Mouse (Mus musculus) megakaryocyte progenitor cell, adult 5-6 weeks (primary cell): ENCODE results near the gene Igfbp6. TPM values are rescaled to one million over a fixed set of nuclear protein-coding genes. Genes with fewer than 3 reads are reported as not detected.

Experiments used
- total RNA-seq, 2 experiments: library from RNA; stranded (forward) in 1 of 2; stranded (reverse) in 1 of 2; fragments of 157-497, 149-512 nt in 1 of 2; fragments of 200-1000 nt in 1 of 2; gene quantifications; 2 replicates each; pipeline versions ENCODE4 v1.2.3 to v1.2.4; 2015 to 2017

Igfbp6 gene
- total RNA-seq, 2 experiments from 2014 or later, result not detected

Other genes with a start within 250 kb of the Igfbp6 start
- gene Krt4, start 219.6 kb upstream of the Igfbp6 start, total RNA-seq (2015), result 0.52 TPM in 1 of 2 replicates, not detected in the other
- not detected in 2 replicates for gene Krt4, start 219.6 kb upstream of the Igfbp6 start, total RNA-seq (2017)
- gene Krt79, start 204.0 kb upstream of the Igfbp6 start, total RNA-seq (2015), result not detected in 2 replicates
- gene Krt79, start 204.0 kb upstream of the Igfbp6 start, total RNA-seq (2017), result not detected in 2 replicates
- not detected in 2 replicates for gene Krt78, start 190.1 kb upstream of the Igfbp6 start, total RNA-seq (2015)
- not detected in 2 replicates for gene Krt78, start 190.1 kb upstream of the Igfbp6 start, total RNA-seq (2017)
- 0.12 and 0.73 TPM in 2 replicates for gene Krt8, start 139.9 kb upstream of the Igfbp6 start, total RNA-seq (2015)
- 0.12 and 0.44 TPM in 2 replicates for gene Krt8, start 139.9 kb upstream of the Igfbp6 start, total RNA-seq (2017)
- gene Krt18, start 116.2 kb upstream of the Igfbp6 start, total RNA-seq (2015), result 7.9 and 11.8 TPM in 2 replicates
- 12.0 and 14.6 TPM in 2 replicates for gene Krt18, start 116.2 kb upstream of the Igfbp6 start, total RNA-seq (2017)
- gene Eif4b, start 70.6 kb upstream of the Igfbp6 start, total RNA-seq (2015), result 163 and 180 TPM in 2 replicates
- 394 and 459 TPM in 2 replicates for gene Eif4b, start 70.6 kb upstream of the Igfbp6 start, total RNA-seq (2017)
- not detected in 2 replicates for gene Tns2, start 43.9 kb upstream of the Igfbp6 start, total RNA-seq (2015)
- gene Tns2, start 43.9 kb upstream of the Igfbp6 start, total RNA-seq (2017), result not detected in 2 replicates
- 2.9 and 3.2 TPM in 2 replicates for gene Spryd3, start 8.1 kb upstream of the Igfbp6 start, total RNA-seq (2015)
- 11.5 and 17.9 TPM in 2 replicates for gene Spryd3, start 8.1 kb upstream of the Igfbp6 start, total RNA-seq (2017)
- 0.73 and 1.9 TPM in 2 replicates for gene Soat2, start 6.2 kb downstream of the Igfbp6 start, total RNA-seq (2015)
- 1.2 and 3.3 TPM in 2 replicates for gene Soat2, start 6.2 kb downstream of the Igfbp6 start, total RNA-seq (2017)
- 19.7 and 28.7 TPM in 2 replicates for gene Zfp740, start 58.9 kb downstream of the Igfbp6 start, total RNA-seq (2015)
- 28.3 and 29.5 TPM in 2 replicates for gene Zfp740, start 58.9 kb downstream of the Igfbp6 start, total RNA-seq (2017)
- 6.3 and 10.2 TPM in 2 replicates for gene Csad, start 60.4 kb downstream of the Igfbp6 start, total RNA-seq (2015)
- 6.4 and 8.1 TPM in 2 replicates for gene Csad, start 60.4 kb downstream of the Igfbp6 start, total RNA-seq (2017)
- 26.6 and 29.2 TPM in 2 replicates for gene Itgb7, start 87.6 kb downstream of the Igfbp6 start, total RNA-seq (2015)
- gene Itgb7, start 87.6 kb downstream of the Igfbp6 start, total RNA-seq (2017), result 36.7 and 44.6 TPM in 2 replicates
- gene Rarg, start 113.2 kb downstream of the Igfbp6 start, total RNA-seq (2015), result 4.1 and 4.8 TPM in 2 replicates
- 3.9 and 4.2 TPM in 2 replicates for gene Rarg, start 113.2 kb downstream of the Igfbp6 start, total RNA-seq (2017)
- gene Gm9918, start 126.2 kb downstream of the Igfbp6 start, total RNA-seq (2015), result not detected in 2 replicates
- gene Gm9918, start 126.2 kb downstream of the Igfbp6 start, total RNA-seq (2017), result not detected in 2 replicates
- 28.2 and 33.0 TPM in 2 replicates for gene Mfsd5, start 135.1 kb downstream of the Igfbp6 start, total RNA-seq (2015)
- 17.8 and 25.5 TPM in 2 replicates for gene Mfsd5, start 135.1 kb downstream of the Igfbp6 start, total RNA-seq (2017)
- gene Espl1, start 151.9 kb downstream of the Igfbp6 start, total RNA-seq (2015), result 33.9 and 34.8 TPM in 2 replicates
- 15.0 and 19.2 TPM in 2 replicates for gene Espl1, start 151.9 kb downstream of the Igfbp6 start, total RNA-seq (2017)
- 345 and 346 TPM in 2 replicates for gene Pfdn5, start 181.8 kb downstream of the Igfbp6 start, total RNA-seq (2015)
- gene Pfdn5, start 181.8 kb downstream of the Igfbp6 start, total RNA-seq (2017), result 343 and 379 TPM in 2 replicates
- gene Myg1, start 187.3 kb downstream of the Igfbp6 start, total RNA-seq (2015), result 26.5 and 28.4 TPM in 2 replicates
- 56.4 and 58.5 TPM in 2 replicates for gene Myg1, start 187.3 kb downstream of the Igfbp6 start, total RNA-seq (2017)
- 103 and 110 TPM in 2 replicates for gene Aaas, start 206.4 kb downstream of the Igfbp6 start, total RNA-seq (2015)
- gene Aaas, start 206.4 kb downstream of the Igfbp6 start, total RNA-seq (2017), result 141 and 151 TPM in 2 replicates
- not detected in 2 replicates for gene Sp7, start 222.8 kb downstream of the Igfbp6 start, total RNA-seq (2015)
- gene Sp7, start 222.8 kb downstream of the Igfbp6 start, total RNA-seq (2017), result not detected in 2 replicates